Mouse (Mus musculus): ENCODE data around the gene Snd1. TPM values are rescaled to one million over a fixed set of nuclear protein-coding genes. Genes with fewer than 3 reads are reported as not detected.

Snd1 gene
- polyA plus RNA-seq, 1 experiment from 2014 or later, result 120 TPM

GRCm38 (mm10) chr6:28981966-28982701 lies 507.2 kb downstream of the Snd1 start:
- WGBS, result 11% methylated on average over 18 of the region's 18 CpGs
- no peak for ATAC-seq (ENCODE audit: insufficient number of reproducible peaks, low FRiP score, low TSS enrichment, low read depth)
- no peaks in the 10 kb centered on the region for H3K36me3 ChIP-seq
- H3K4me2 ChIP-seq, result no peak overlapping the region
- no peak overlapping the region for H3K27ac ChIP-seq
- no peak overlapping the region for H3K9ac ChIP-seq
- H3K4me3 ChIP-seq, result no peak overlapping the region
- H3K27me3 ChIP-seq, result peaks cover 51% of the 10 kb centered on the region
- H3K4me1 ChIP-seq, result peaks cover 13% of the 10 kb centered on the region
- H3K9me3 ChIP-seq, result no peaks in the 10 kb centered on the region

- Histone ChIP-seq H3K4me3 (no peak overlapping the region), H3K4me1 (peaks cover 13% of the 10 kb centered on the region), H3K27me3 (peaks cover 49% of the 10 kb centered on the region), H3K4me2 (no peak overlapping the region), H3K9ac (no peak overlapping the region), H3K27ac (no peak overlapping the region), H3K9me3 (no peaks in the 10 kb centered on the region), H3K36me3 (no peaks in the 10 kb centered on the region)
- 80% methylated on average over 1 of the region's 1 CpGs for WGBS
- no peak for ATAC-seq (ENCODE audit: insufficient number of reproducible peaks, low FRiP score, low TSS enrichment, low read depth)
Measured at GRCm38 (mm10) chr6:28982817-28983216, 507.9 kb downstream of the Snd1 start.

Other genes starting within 250 kb of the Snd1 start
- gene Zfp800, start 77.1 kb upstream of the Snd1 start, polyA plus RNA-seq (2015; fragmentation: Nextera tagmentation; extraction: Ambion mirVana), result 15.1 and 17.1 TPM in 2 replicates
- 395 and 420 TPM in 2 replicates for gene Arf5, start 51.6 kb upstream of the Snd1 start, polyA plus RNA-seq (2015; fragmentation: Nextera tagmentation; extraction: Ambion mirVana)
- not detected in 2 replicates for gene Fscn3, start 47.4 kb upstream of the Snd1 start, polyA plus RNA-seq (2015; fragmentation: Nextera tagmentation; extraction: Ambion mirVana)
- 10.6 and 11.9 TPM in 2 replicates for gene Gcc1, start 46.7 kb upstream of the Snd1 start, polyA plus RNA-seq (2015; fragmentation: Nextera tagmentation; extraction: Ambion mirVana)
- gene Pax4, start 25.8 kb upstream of the Snd1 start, polyA plus RNA-seq (2015; fragmentation: Nextera tagmentation; extraction: Ambion mirVana), result not detected in 2 replicates

Data from limb, embryonic 15.5 days (tissue).